Mouse (Mus musculus) limb, embryonic 12.5 days (tissue): Measurements from ENCODE around the gene Metap1. TPM values are rescaled to one million over a fixed set of nuclear protein-coding genes. Genes with fewer than 3 reads are reported as not detected.

Source experiments
- ATAC-seq: fragments of 200-750 bp; cut with Nextera tagmentation; 2 replicates; pipeline ENCODE4 v1.8.0; 2017; ENCODE audit warnings: low read depth, moderate TSS enrichment; ENCODE audit not compliant: insufficient number of reproducible peaks, insufficient read depth, low FRiP score, low TSS enrichment
- H3K27ac ChIP-seq: fragments of 300-500 bp; sonication (generic); 2 replicates; pipeline ENCODE4 v1.5.1; 2016; ENCODE audit warnings: mild to moderate bottlenecking, moderate library complexity
- H3K27me3 ChIP-seq: fragments of 300-500 bp; sonication (generic); 2 replicates; pipeline ENCODE4 v1.6.1; 2016; ENCODE audit warnings: mild to moderate bottlenecking, moderate library complexity
- H3K36me3 ChIP-seq: fragments of 300-500 bp; sonication (generic); 2 replicates; pipeline ENCODE4 v1.6.1; 2016; ENCODE audit warnings: mild to moderate bottlenecking, moderate library complexity
- H3K4me1 ChIP-seq: fragments of 300-500 bp; sonication (generic); replicated peaks from 2 replicates; pipeline ENCODE4 v1.6.1; 2016
- H3K4me2 ChIP-seq: fragments of 300-500 bp; sonication (generic); 2 replicates; pipeline ENCODE4 v1.6.1; 2016; ENCODE audit warnings: mild to moderate bottlenecking, moderate library complexity
- H3K4me3 ChIP-seq: fragments of 300-500 bp; sonication (generic); replicated peaks from 2 replicates; pipeline ENCODE4 v1.5.1; 2016; ENCODE audit warnings: mild to moderate bottlenecking
- H3K9ac ChIP-seq: fragments of 300-500 bp; sonication (generic); replicated peaks from 2 replicates; pipeline ENCODE4 v1.6.1; 2016; ENCODE audit warnings: mild to moderate bottlenecking, moderate library complexity
- H3K9me3 ChIP-seq: fragments of 300-500 bp; sonication (generic); 2 replicates; pipeline ENCODE4 v1.6.1; 2016; ENCODE audit warnings: mild to moderate bottlenecking, moderate library complexity
- WGBS: fragments of 180-500 bp; shearing (Covaris S2); methylation state at CpG from one replicate; pipeline ENCODE4 v1.1.7; 2016; 5-methylcytosine and 5-hydroxymethylcytosine counted together
- polyA plus RNA-seq: library from polyadenylated mRNA; unstranded; fragments of >200 nt; fragmentation: Nextera tagmentation; extraction: Ambion mirVana; gene quantifications from 2 replicates; pipeline ENCODE4 v1.2.1, GENCODE M21; 2016

Metap1 gene
- polyA plus RNA-seq, 1 experiment from 2014 or later, result 44.2 TPM

DNA sequence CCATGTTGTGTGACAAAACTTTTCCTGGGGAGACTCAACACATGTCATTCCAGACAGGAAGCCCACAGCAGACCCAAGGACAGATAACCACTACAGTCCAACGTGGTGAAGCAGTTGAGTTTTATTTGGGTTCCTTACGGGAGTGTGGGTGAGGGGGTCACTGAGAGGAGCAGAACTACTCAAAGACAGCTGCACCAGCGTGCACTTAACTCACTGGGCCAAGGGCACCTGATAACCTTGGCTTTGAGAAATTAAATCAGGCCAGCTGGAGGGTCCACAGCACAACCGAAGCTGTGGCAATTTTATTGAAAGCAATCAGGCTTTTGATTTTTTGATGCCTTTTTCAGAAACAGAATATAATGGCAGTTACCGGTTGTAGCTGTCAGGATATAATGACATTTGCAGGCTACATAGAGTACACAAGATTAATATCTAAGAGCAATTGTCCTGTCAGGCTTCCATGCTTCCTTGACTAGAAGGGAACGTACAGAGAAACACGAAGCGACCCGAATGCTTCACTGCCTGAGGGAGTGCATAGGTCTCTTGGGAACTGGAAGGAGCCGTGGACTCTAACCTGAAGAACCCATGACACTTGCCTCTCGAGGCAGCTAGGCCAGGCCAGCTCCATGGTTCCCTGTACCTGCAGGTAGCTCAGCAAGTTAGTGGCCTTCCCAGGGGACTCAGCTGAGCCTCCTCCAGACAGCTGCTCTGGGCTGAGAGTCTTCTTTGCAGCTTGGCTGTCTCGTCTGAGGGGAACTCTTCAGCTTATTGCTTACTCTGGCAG is 41.0 kb downstream of the Metap1 start:
- H3K36me3 ChIP-seq, result peaks cover 81% of the 10 kb centered on the region
- peaks cover 21% of the 10 kb centered on the region for H3K4me1 ChIP-seq
- H3K9ac ChIP-seq, result no peak overlapping the region
- no peaks in the 10 kb centered on the region for H3K27me3 ChIP-seq
- H3K4me3 ChIP-seq, result no peak overlapping the region
- no peak overlapping the region for H3K4me2 ChIP-seq
- ATAC-seq, result no peak
- no peaks in the 10 kb centered on the region for H3K9me3 ChIP-seq
- no peak overlapping the region for H3K27ac ChIP-seq
- WGBS, result 71% methylated on average over 12 of the region's 12 CpGs

GRCm38 (mm10) chr3:138443465-138443771 is 45.9 kb downstream of the Metap1 start:
- H3K36me3 ChIP-seq, result peaks cover 37% of the 10 kb centered on the region
- ATAC-seq, result no peak
- peak overlapping the region; percentile 91 for H3K27ac ChIP-seq
- peak overlapping the region; percentile 78 for H3K4me3 ChIP-seq
- WGBS, result 5% methylated on average over 9 of the region's 9 CpGs
- H3K9ac ChIP-seq, result peak overlapping the region; percentile 90
- H3K27me3 ChIP-seq, result no peaks in the 10 kb centered on the region
- H3K4me2 ChIP-seq, result peak overlapping the region; percentile 75
- no peaks in the 10 kb centered on the region for H3K9me3 ChIP-seq
- peaks cover 12% of the 10 kb centered on the region for H3K4me1 ChIP-seq

DNA sequence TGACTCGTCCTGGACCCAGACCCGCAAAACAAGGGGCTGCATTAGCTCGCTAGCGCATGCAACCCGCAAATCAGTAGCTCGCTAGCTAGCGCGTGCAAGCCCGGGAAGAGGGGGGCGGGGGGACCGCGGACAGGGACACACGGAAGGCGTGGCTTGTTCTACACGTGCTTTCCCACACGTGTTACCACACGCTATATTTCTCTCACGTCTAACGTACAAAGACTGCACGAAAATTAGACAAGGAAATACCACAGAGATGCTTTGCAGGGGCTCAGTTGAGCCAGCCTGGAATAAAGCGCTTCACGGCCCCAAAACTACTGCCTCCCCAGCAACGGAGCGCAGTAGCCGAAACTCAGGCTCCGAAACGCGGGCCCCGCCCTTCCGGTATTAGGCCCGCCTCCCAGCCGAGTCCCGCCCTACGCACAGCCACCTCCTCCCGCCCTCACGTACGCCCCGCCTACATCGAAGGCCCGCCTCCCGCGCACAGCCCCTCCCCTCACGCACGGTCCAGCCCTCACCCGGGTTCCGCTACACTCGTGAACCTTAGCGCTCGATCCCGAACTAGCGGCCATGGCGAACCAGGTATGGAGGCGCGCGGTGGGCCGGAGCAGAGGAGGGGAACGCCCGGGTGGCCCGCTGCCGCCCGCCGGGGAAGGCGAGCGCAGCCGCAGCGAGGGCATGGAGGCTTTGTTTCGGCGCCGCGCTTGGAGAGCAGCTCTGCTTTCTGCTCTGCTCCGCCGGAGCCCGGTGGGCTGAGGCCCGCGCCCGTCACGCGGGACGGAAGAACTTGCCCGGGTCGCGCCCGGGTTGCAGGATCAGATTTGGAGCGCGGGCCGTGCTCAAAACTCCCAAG is 46.5 kb downstream of the Metap1 start, which contains the start of gene Adh5:
Gene Adh5 (plus strand): TSS at position 482 of the 853 bp plus-strand sequence.
- Histone ChIP-seq H3K27me3 (no peaks in the 10 kb centered on the region), H3K27ac (peak within 1 kb of the TSS; percentile 91), H3K9ac (peak within 1 kb of the TSS; percentile 90), H3K9me3 (no peaks in the 10 kb centered on the region), H3K4me2 (peak within 1 kb of the TSS; percentile 75), H3K36me3 (peaks cover 31% of the 10 kb centered on the region), H3K4me3 (peak within 1 kb of the TSS; percentile 78), H3K4me1 (peaks cover 12% of the 10 kb centered on the region)
- WGBS, result under 1% methylated on average over 86 of the region's 86 CpGs
- peak; percentile 98 for ATAC-seq

DNA sequence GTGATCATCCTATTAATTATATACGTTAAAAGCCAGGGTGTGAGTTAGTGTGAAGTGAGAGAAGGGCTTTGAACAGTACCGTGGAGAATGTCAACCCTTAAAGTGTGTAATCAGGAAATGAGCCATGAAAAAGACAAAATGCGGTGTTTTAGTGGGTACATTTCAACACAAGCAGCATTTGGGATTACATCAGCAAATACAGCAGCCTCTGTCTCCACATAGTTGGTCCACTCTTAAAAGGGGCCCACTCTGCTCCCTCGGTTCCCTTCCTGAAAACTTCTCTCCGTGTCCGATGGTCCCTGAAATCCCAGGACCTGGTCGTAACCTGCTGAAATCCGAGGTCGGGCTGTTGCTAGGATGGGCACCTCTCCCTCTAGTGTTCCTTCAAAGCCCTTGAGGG is 47.1 kb downstream of the Metap1 start:
- Histone ChIP-seq H3K36me3 (peaks cover 25% of the 10 kb centered on the region), H3K4me2 (peak overlapping the region; percentile 75), H3K27me3 (no peaks in the 10 kb centered on the region), H3K27ac (peak overlapping the region; percentile 91), H3K9ac (peak overlapping the region; percentile 59), H3K9me3 (no peaks in the 10 kb centered on the region), H3K4me1 (peaks cover 12% of the 10 kb centered on the region), H3K4me3 (peak overlapping the region; percentile 78)
- no peak; the same call in 1 of the 2 replicates for ATAC-seq
- WGBS, result 3% methylated on average over 9 of the region's 9 CpGs

GRCm38 (mm10) chr3:138438716-138439115 is 50.6 kb downstream of the Metap1 start:
- 66% methylated on average over 3 of the region's 3 CpGs for WGBS
- Histone ChIP-seq H3K9me3 (no peaks in the 10 kb centered on the region), H3K9ac (no peak overlapping the region), H3K4me3 (no peak overlapping the region), H3K27me3 (no peaks in the 10 kb centered on the region), H3K4me1 (peaks cover 3% of the 10 kb centered on the region; the same call in 1 of the 2 replicates), H3K27ac (no peak overlapping the region), H3K4me2 (no peak overlapping the region), H3K36me3 (no peaks in the 10 kb centered on the region)
- ATAC-seq, result no peak

DNA sequence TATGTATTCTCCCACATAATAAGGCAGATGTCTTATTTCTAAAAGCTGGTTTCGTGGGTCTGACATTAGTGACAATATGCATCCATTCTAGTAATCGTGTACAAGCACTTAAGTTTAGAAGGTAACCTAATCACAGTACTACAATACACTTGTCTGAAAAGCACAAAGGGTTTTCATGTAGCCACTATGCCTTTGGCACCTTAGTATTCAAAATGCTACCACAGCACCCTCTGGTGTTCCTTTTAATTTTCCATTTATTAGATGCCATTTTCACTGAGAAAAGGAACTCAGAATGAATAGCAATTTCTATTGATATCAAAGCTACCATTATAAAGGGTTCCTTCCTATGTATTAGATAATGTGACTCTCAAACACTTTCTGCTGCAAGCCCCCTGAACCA is 57.5 kb downstream of the Metap1 start:
- no peak for ATAC-seq
- no peak overlapping the region for H3K4me2 ChIP-seq
- H3K27me3 ChIP-seq, result no peaks in the 10 kb centered on the region
- H3K27ac ChIP-seq, result no peak overlapping the region
- H3K4me3 ChIP-seq, result no peak overlapping the region
- no peak overlapping the region for H3K9ac ChIP-seq
- 78% methylated on average over 2 of the region's 2 CpGs for WGBS
- no peaks in the 10 kb centered on the region for H3K9me3 ChIP-seq
- no peaks in the 10 kb centered on the region for H3K36me3 ChIP-seq
- no peaks in the 10 kb centered on the region for H3K4me1 ChIP-seq

- Histone ChIP-seq H3K36me3 (no peaks in the 10 kb centered on the region), H3K4me2 (no peak overlapping the region), H3K27ac (no peak overlapping the region), H3K4me1 (no peaks in the 10 kb centered on the region), H3K9me3 (no peaks in the 10 kb centered on the region), H3K4me3 (no peak overlapping the region), H3K27me3 (no peaks in the 10 kb centered on the region), H3K9ac (no peak overlapping the region)
- 81% methylated on average over 6 of the region's 6 CpGs for WGBS
- no peak for ATAC-seq
Measured at GRCm38 (mm10) chr3:138430360-138430976, 58.8 kb downstream of the Metap1 start.

GRCm38 (mm10) chr3:138424247-138424646 is 65.1 kb downstream of the Metap1 start:
- Histone ChIP-seq H3K9me3 (no peaks in the 10 kb centered on the region), H3K4me3 (no peak overlapping the region), H3K27me3 (no peaks in the 10 kb centered on the region), H3K4me1 (no peaks in the 10 kb centered on the region), H3K27ac (no peak overlapping the region), H3K36me3 (no peaks in the 10 kb centered on the region), H3K9ac (no peak overlapping the region), H3K4me2 (no peak overlapping the region)
- ATAC-seq, result no peak
- 61% methylated on average over 4 of the region's 4 CpGs for WGBS

GRCm38 (mm10) chr3:138423664-138424063 is 65.7 kb downstream of the Metap1 start:
- WGBS, result 66% methylated on average over 2 of the region's 2 CpGs
- Histone ChIP-seq H3K27ac (no peak overlapping the region), H3K4me1 (no peaks in the 10 kb centered on the region), H3K27me3 (no peaks in the 10 kb centered on the region), H3K36me3 (no peaks in the 10 kb centered on the region), H3K9ac (no peak overlapping the region), H3K9me3 (no peaks in the 10 kb centered on the region), H3K4me2 (no peak overlapping the region), H3K4me3 (no peak overlapping the region)
- no peak for ATAC-seq

DNA sequence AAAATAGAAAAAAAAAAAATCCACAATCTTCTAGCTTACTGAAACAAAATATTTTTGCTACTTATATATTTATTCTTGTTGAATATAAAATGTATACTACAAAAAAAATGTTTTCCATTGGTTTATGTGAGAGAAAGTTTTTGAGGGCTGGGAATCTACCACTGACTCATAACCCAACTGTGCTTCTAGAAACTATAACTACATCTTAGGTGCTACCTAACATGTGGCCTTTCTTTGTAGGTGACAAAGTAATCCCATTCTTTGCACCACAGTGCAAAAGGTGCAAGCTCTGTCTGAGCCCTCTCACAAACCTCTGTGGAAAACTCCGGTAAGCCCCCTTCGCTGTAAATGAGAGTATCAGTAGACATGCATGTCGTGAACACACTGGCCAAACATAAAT is 68.9 kb downstream of the Metap1 start:
- ATAC-seq, result no peak
- Histone ChIP-seq H3K27me3 (no peaks in the 10 kb centered on the region), H3K4me2 (no peak overlapping the region), H3K27ac (no peak overlapping the region), H3K36me3 (no peaks in the 10 kb centered on the region), H3K9me3 (no peaks in the 10 kb centered on the region), H3K4me3 (no peak overlapping the region), H3K9ac (no peak overlapping the region), H3K4me1 (no peaks in the 10 kb centered on the region)
- 92% methylated on average over 3 of the region's 3 CpGs for WGBS

- Histone ChIP-seq H3K36me3 (no peaks in the 10 kb centered on the region), H3K9ac (no peak overlapping the region), H3K4me2 (no peak overlapping the region), H3K27me3 (no peaks in the 10 kb centered on the region), H3K4me1 (no peaks in the 10 kb centered on the region), H3K27ac (no peak overlapping the region), H3K9me3 (no peaks in the 10 kb centered on the region), H3K4me3 (no peak overlapping the region)
- WGBS, result 52% methylated on average over 6 of the region's 6 CpGs
- no peak for ATAC-seq
Measured at GRCm38 (mm10) chr3:138419369-138419768, 69.9 kb downstream of the Metap1 start.
